Mouse (Mus musculus) kidney, adult 2 months (tissue): ENCODE results near the gene U2af1l4.

Source experiments
- CTCF ChIP-seq: fragments of 200-500 bp; conservative IDR thresholded peaks from 2 replicates; pipeline ENCODE4 v1.5.1; 2011; ENCODE audit warnings: low read depth, mild to moderate bottlenecking, control low read depth, low read length, moderate library complexity, mixed read lengths; ENCODE audit not compliant: insufficient read depth, insufficient read length
- POLR2A ChIP-seq: fragments of 200-500 bp; IDR thresholded peaks from one replicate; pipeline ENCODE4 v1.6.1; 2011; ENCODE audit warnings: low read depth, low read length, control low read depth

DNA sequence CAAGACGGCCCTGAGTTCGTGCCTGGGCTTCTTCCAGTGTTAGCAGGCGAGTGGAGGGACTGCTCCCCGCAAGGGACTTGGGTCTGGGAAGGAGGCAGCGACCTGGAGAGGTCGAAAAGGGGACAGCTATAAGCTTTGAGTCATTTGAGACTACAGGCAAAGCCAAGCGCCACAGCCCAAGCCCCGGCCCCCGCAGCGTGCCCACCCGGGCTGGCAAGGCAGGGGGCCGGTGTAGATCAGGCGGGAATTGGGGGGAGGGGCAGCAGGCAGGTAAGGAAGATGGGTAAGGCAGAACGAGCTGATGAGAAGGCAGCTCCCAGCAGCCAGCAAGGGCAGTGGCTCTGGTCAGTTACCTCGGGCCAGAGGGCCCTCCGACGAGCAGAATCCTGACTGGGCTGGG, 36.7 kb upstream of the U2af1l4 start:
- no peak for TF ChIP-seq CTCF
- no peak for TF ChIP-seq POLR2A
